Mouse (Mus musculus): Measurements from ENCODE around the gene Me1.
"Not testable (repeated sequence)": the region's sequence is repeated elsewhere in the genome, so short reads cannot be mapped to it uniquely, and the experiment has no call there.

Me1 gene

GRCm38 (mm10) chr9:86599723-86600303 is 95.9 kb downstream of the Me1 start:
- no peak for DNase-seq (ENCODE audit: low read depth, low spot score)

GRCm38 (mm10) chr9:86596983-86597382 is 98.8 kb downstream of the Me1 start:
- DNase-seq (ENCODE audit: low read depth, low spot score): not testable (repeated sequence)

GRCm38 (mm10) chr9:86594357-86594767 is 101.4 kb downstream of the Me1 start:
- not testable (repeated sequence) for DNase-seq (ENCODE audit: low read depth, low spot score)

- DNase-seq (ENCODE audit: low read depth, low spot score): peak; percentile 26
Observed at GRCm38 (mm10) chr9:86592676-86593668, 102.8 kb downstream of the Me1 start.

GRCm38 (mm10) chr9:86587019-86587795 is 108.5 kb downstream of the Me1 start:
- DNase-seq (ENCODE audit: low read depth, low spot score): no peak

GRCm38 (mm10) chr9:86583740-86584139 is 112.0 kb downstream of the Me1 start:
- peak; percentile 42 for DNase-seq (ENCODE audit: low read depth, low spot score)

GRCm38 (mm10) chr9:86579657-86580056 is 116.1 kb downstream of the Me1 start:
- DNase-seq (ENCODE audit: low read depth, low spot score): no peak

GRCm38 (mm10) chr9:86575178-86575577 is 120.6 kb downstream of the Me1 start:
- no peak for DNase-seq (ENCODE audit: low read depth, low spot score)

GRCm38 (mm10) chr9:86573616-86574303 is 122.0 kb downstream of the Me1 start:
- no peak for DNase-seq (ENCODE audit: low read depth, low spot score)

GRCm38 (mm10) chr9:86572636-86573291 is 123.0 kb downstream of the Me1 start:
- peak; percentile 47 for DNase-seq (ENCODE audit: low read depth, low spot score)

GRCm38 (mm10) chr9:86572196-86572595 is 123.6 kb downstream of the Me1 start:
- DNase-seq (ENCODE audit: low read depth, low spot score): no peak

GRCm38 (mm10) chr9:86571540-86572135 is 124.1 kb downstream of the Me1 start, which contains the start of the genes Pgm3 and Rwdd2a:
TSS of gene Pgm3 (minus strand) at chr9:86571842.
TSS of gene Rwdd2a (plus strand) at chr9:86571991.
- DNase-seq (ENCODE audit: low read depth, low spot score): peak; percentile 85

GRCm38 (mm10) chr9:86570946-86571345 is 124.8 kb downstream of the Me1 start:
- DNase-seq (ENCODE audit: low read depth, low spot score): no peak

- no peak for DNase-seq (ENCODE audit: low read depth, low spot score)
Observed at GRCm38 (mm10) chr9:86570261-86570890, 125.4 kb downstream of the Me1 start.

GRCm38 (mm10) chr9:86569314-86569910 is 126.3 kb downstream of the Me1 start:
- DNase-seq (ENCODE audit: low read depth, low spot score): no peak

- no peak for DNase-seq (ENCODE audit: low read depth, low spot score)
Observed at GRCm38 (mm10) chr9:86560543-86560942, 135.2 kb downstream of the Me1 start.

- no peak for DNase-seq (ENCODE audit: low read depth, low spot score)
Observed at GRCm38 (mm10) chr9:86554641-86555040, 141.1 kb downstream of the Me1 start.

- no peak for DNase-seq (ENCODE audit: low read depth, low spot score)
Observed at GRCm38 (mm10) chr9:86553886-86554285, 141.9 kb downstream of the Me1 start.

- no peak for DNase-seq (ENCODE audit: low read depth, low spot score)
Observed at GRCm38 (mm10) chr9:86550717-86551116, 145.0 kb downstream of the Me1 start.
